In the genomic region with DNA sequence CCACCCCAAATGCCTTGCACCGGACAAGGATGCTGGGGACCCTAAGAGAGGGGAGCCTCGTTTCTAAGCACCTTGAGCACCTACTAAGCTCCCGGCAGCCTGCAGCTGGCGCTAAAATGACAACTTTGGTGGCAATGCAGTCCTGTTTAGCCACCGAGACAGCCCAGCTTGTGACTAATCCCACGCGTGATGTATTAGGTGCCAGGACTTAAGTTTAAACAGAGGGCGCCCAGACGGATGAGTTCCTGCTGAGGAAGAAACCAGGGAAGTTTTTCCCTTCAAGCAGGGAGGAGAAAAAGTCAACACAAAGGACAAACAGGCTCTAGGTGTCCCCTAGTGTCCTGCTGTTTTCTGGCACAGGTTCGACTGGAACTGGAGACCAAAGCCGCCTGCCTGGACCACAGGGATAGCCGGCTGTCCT, we compare ENCODE assay signal across 8 mouse cellular contexts. TPM values are rescaled to one million over a fixed set of nuclear protein-coding genes. Genes with fewer than 3 reads are reported as not detected.
DNase-seq lines count a peak whose midpoint lies in the region; ATAC-seq lines count a peak whose summit lies in the region.

No protein-coding gene starts in this region.

- H3K4me1 ChIP-seq in megakaryocyte, embryonic 14.5 days, result peaks cover 49% of the 10 kb centered on the region
- H3K4me1 ChIP-seq in forebrain, embryonic 14.5 days (ENCODE audit: control insufficient read depth, insufficient read depth, low read length), result peaks cover 22% of the 10 kb centered on the region
- peaks cover 46% of the 10 kb centered on the region for H3K4me1 ChIP-seq in liver, embryonic 13.5 days (replicated peaks)
- peaks cover 24% of the 10 kb centered on the region for H3K4me1 ChIP-seq in stomach, embryonic 14.5 days (ENCODE audit: control insufficient read depth, insufficient read depth, low read length)

- H3K4me3 ChIP-seq in megakaryocyte, embryonic 14.5 days (replicated peaks), result peak overlapping the region; percentile 93
- H3K4me3 ChIP-seq in forebrain, embryonic 14.5 days (ENCODE audit: low read depth, low read length), result peak overlapping the region; percentile 40
- peak overlapping the region; percentile 58 for H3K4me3 ChIP-seq in liver, embryonic 13.5 days (replicated peaks)
- peak overlapping the region; percentile 33 for H3K4me3 ChIP-seq in stomach, embryonic 14.5 days (ENCODE audit: low read depth, low read length)

- DNase-seq in cerebellum, adult 11-12 months, result peak; percentile 60
- DNase-seq in cerebellum, adult 11 months, result no peak
- peak; percentile 56 for DNase-seq in forebrain, embryonic 14.5 days (ENCODE audit: low spot score)
- DNase-seq in liver, embryonic 13.5 days, result no peak

- peaks cover 21% of the 10 kb centered on the region for H3K27me3 ChIP-seq in megakaryocyte, embryonic 14.5 days (replicated peaks)
- H3K27me3 ChIP-seq in forebrain, embryonic 14.5 days (replicated peaks; ENCODE audit: control insufficient read depth, insufficient read depth, low read length), result no peaks in the 10 kb centered on the region; the same call in 1 of the 2 replicates
- H3K27me3 ChIP-seq in liver, embryonic 13.5 days, result peaks cover 71% of the 10 kb centered on the region
- no peaks in the 10 kb centered on the region for H3K27me3 ChIP-seq in stomach, embryonic 14.5 days (ENCODE audit: control insufficient read depth, insufficient read depth, low read length)

- peak overlapping the region; percentile 94 for H3K4me2 ChIP-seq in forebrain, embryonic 14.5 days (ENCODE audit: low read length)
- peak overlapping the region; percentile 81 for H3K4me2 ChIP-seq in liver, embryonic 13.5 days
- peak overlapping the region; percentile 58 for H3K4me2 ChIP-seq in stomach, embryonic 14.5 days (replicated peaks; ENCODE audit: low read depth, low read length)

- no peak for ATAC-seq in megakaryocyte, adult 5-6 weeks (ENCODE audit: poor library complexity, severe bottlenecking)
- no peak for ATAC-seq in forebrain, embryonic 14.5 days
- no peak for ATAC-seq in liver, embryonic 13.5 days (ENCODE audit: low read depth)
- ATAC-seq in stomach, embryonic 14.5 days (ENCODE audit: insufficient number of reproducible peaks, insufficient read depth, low FRiP score, low read depth), result no peak
- ATAC-seq in monocyte, adult 5-6 weeks (replicated peaks; ENCODE audit: insufficient number of reproducible peaks, low FRiP score, low TSS enrichment, poor library complexity, severe bottlenecking), result no peak

- H3K36me3 ChIP-seq in megakaryocyte, embryonic 14.5 days (replicated peaks; ENCODE audit: low read length), result peaks cover 4% of the 10 kb centered on the region
- no peaks in the 10 kb centered on the region for H3K36me3 ChIP-seq in forebrain, embryonic 14.5 days (ENCODE audit: control insufficient read depth, insufficient read depth, low read length)
- 0 out of 2 replicates have a peak, but pooled peaks cover 3% of the 10 kb centered on the region for H3K36me3 ChIP-seq in liver, embryonic 13.5 days
- no peaks in the 10 kb centered on the region for H3K36me3 ChIP-seq in stomach, embryonic 14.5 days (ENCODE audit: control insufficient read depth, insufficient read depth, low read length)

- H3K27ac ChIP-seq in forebrain, embryonic 14.5 days (ENCODE audit: low read depth, low read length), result peak overlapping the region; percentile 63
- H3K27ac ChIP-seq in liver, embryonic 13.5 days, result peak overlapping the region; percentile 72
- H3K27ac ChIP-seq in stomach, embryonic 14.5 days (ENCODE audit: low read length), result peak overlapping the region; percentile 98

- 9% methylated on average over 12 of the region's 12 CpGs for WGBS in forebrain, embryonic 14.5 days
- WGBS in liver, embryonic 13.5 days (ENCODE audit: insufficient replicate concordance), result 7% methylated on average over 12 of the region's 12 CpGs
- 4% methylated on average over 12 of the region's 12 CpGs for WGBS in stomach, embryonic 14.5 days

- H3K9ac ChIP-seq in forebrain, embryonic 14.5 days (ENCODE audit: low read length), result peak overlapping the region; percentile 69
- H3K9ac ChIP-seq in liver, embryonic 13.5 days, result peak overlapping the region; percentile 69; the same call in 1 of the 2 replicates
- peak overlapping the region; percentile 67; the same call in 1 of the 2 replicates for H3K9ac ChIP-seq in stomach, embryonic 14.5 days (replicated peaks; ENCODE audit: low read depth, low read length)

- H3K9me3 ChIP-seq in megakaryocyte, embryonic 14.5 days, result no peaks in the 10 kb centered on the region
- no peaks in the 10 kb centered on the region for H3K9me3 ChIP-seq in forebrain, embryonic 14.5 days (replicated peaks; ENCODE audit: control insufficient read depth, low read length)
- H3K9me3 ChIP-seq in liver, embryonic 13.5 days (replicated peaks), result no peaks in the 10 kb centered on the region
- no peaks in the 10 kb centered on the region for H3K9me3 ChIP-seq in stomach, embryonic 14.5 days (ENCODE audit: control insufficient read depth, low read depth, low read length)

RNA-seq across cellular contexts. Expression of gene Hes1, which starts 6.6 kb away (rescaled TPM):
- 35.1 and 50.8 TPM in 2 replicates for polyA plus RNA-seq in megakaryocyte, embryonic 14.5 days (2012; ENCODE audit: insufficient read depth, low replicate concordance)
- 0.60 and 0.71 TPM in 2 replicates for total RNA-seq in megakaryocyte, adult 5-6 weeks (2015)
- 0.18 and 0.49 TPM in 2 replicates for total RNA-seq in megakaryocyte, adult 5-6 weeks (2017)
- 15.2 and 20.5 TPM in 2 replicates for polyA plus RNA-seq in forebrain, embryonic 14.5 days (2014; fragmentation: Nextera tagmentation; extraction: Ambion mirVana)
- 5.9 and 6.9 TPM in 2 replicates for polyA plus RNA-seq in liver, embryonic 13.5 days (2015; fragmentation: Nextera tagmentation; extraction: Ambion mirVana)
- polyA plus RNA-seq in stomach, embryonic 14.5 days (2014; fragmentation: Nextera tagmentation; extraction: Ambion mirVana), result 74.1 and 75.8 TPM in 2 replicates
- total RNA-seq in monocyte, adult 5-6 weeks (2017), result 71.3 to 116 TPM (median 105 TPM) in 3 replicates

Comparison
In these comparisons a context has a peak if more than half of its experiments do, and no peak if none do; other contexts are left out.
1. DNase-seq: peak in cerebellum, adult 11-12 months (single experiment) and forebrain, embryonic 14.5 days (single experiment); none in cerebellum, adult 11 months (single experiment) and liver, embryonic 13.5 days (single experiment).
2. H3K4me3 ChIP-seq: peak in every context shown above with its lines; median percentile 93 in megakaryocyte, embryonic 14.5 days; 58 in liver, embryonic 13.5 days; 40 in forebrain, embryonic 14.5 days; 33 in stomach, embryonic 14.5 days.
3. Peak in every context shown above with its lines, with median percentiles within 50 percentile points of each other: H3K27ac ChIP-seq, H3K4me2 ChIP-seq and H3K9ac ChIP-seq.